Mouse (Mus musculus): ENCODE results near the gene Idnk. TPM values are rescaled to one million over a fixed set of nuclear protein-coding genes. Genes with fewer than 3 reads are reported as not detected.
A peak's percentile ranks its signal among the peaks of the same experiment; 100 is the strongest.
"Not testable (repeated sequence)": the region's sequence is repeated elsewhere in the genome, so short reads cannot be mapped to it uniquely, and the experiment has no call there.

The Idnk gene
- total RNA-seq, 2 experiments from 2014 or later, result 9.0 to 10.2 TPM

DNA sequence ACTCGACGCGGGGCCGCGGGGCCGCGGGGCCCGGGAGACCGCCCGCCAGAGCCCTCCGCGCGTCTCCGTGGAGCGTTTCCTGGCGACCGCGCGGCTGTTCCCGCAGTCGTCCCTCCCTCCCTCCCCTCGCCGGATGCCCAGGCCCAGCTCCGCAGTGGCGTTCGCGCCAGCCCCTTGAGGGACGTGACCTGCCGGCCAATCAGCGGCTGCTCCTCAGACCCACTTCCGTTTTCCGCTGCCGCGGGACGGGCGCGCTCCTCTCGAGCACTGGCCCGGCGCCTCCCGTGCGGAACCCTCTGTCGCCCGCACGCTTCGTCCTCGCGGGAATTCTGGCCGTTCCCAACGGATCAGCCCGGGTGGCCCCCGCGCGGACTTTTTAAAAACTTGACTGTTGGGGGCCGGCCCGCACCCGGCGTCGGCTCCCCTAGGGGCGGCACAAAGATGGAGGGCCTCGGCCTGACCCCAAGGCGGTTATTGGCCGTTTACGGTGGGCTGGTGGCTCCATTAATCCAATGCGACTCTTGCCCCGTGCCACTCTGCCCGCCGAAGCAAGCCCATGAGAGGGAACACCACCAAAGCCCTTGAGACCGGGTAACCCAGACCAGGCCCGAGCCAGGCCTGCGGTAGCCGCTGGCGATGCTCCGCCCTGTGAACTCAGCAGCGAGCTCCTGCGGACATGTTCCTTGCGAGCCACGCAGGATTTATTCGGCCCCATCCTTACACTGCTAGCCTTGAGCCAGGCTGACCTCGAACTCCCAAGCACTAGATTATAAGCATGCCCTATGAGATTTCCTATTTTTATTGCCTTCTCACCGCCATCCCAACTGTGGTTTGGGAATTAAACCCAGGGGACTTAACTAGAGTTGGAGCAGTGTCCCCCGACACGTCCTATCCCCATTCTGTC, 28.4 kb upstream of the Idnk start:
- intact Hi-C loops (cut with DNase I; ENCODE audit: low total_unique reads), result no loop called here
- peak; percentile 98 for DNase-seq

DNA sequence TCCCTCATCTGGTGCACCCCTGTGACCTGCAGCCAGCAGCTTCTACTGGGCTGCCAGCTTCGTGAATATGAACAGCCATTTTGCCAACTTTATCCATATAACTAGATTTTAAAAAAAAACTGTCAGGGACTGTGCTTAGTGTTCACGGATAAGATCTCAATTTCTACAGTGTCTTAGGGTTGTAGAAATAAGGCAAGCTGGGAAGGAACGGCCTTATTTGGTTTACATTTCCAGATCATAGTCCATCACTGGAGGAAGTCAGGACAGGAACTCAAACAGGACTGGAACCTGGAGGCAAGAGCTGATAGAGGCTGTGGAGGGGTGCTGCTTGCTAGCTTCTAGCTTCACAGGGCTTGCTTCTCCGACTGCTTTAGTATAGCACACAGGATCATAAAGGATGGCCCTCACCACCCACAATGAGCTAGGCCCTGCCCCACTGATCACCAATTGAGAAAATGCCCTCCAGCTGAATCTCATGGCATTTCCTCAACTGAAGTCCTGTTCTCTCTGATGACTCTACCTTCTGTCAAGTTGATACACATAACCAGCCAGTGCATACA, 27.7 kb upstream of the Idnk start:
- DNase-seq, result no peak

GRCm38 (mm10) chr13:58131692-58132091, 25.8 kb upstream of the Idnk start:
- DNase-seq, result no peak
- intact Hi-C loops (cut with DNase I; ENCODE audit: low total_unique reads), result no loop called here

More for the DNA sequence above, 27.7 kb upstream of the Idnk start:
- intact Hi-C loops (cut with DNase I; ENCODE audit: low total_unique reads), result no loop called here

- intact Hi-C loops (cut with DNase I; ENCODE audit: low total_unique reads); DNase-seq: not testable (repeated sequence)
Observed at GRCm38 (mm10) chr13:58146603-58147002, 10.8 kb upstream of the Idnk start.

GRCm38 (mm10) chr13:58147760-58148159, 9.7 kb upstream of the Idnk start:
- intact Hi-C loops (cut with DNase I; ENCODE audit: low total_unique reads), result no loop called here
- DNase-seq, result no peak

- DNase-seq, result no peak
- intact Hi-C loops (cut with DNase I; ENCODE audit: low total_unique reads), result no loop called here
Observed at GRCm38 (mm10) chr13:58148256-58148831, 9.1 kb upstream of the Idnk start.

DNA sequence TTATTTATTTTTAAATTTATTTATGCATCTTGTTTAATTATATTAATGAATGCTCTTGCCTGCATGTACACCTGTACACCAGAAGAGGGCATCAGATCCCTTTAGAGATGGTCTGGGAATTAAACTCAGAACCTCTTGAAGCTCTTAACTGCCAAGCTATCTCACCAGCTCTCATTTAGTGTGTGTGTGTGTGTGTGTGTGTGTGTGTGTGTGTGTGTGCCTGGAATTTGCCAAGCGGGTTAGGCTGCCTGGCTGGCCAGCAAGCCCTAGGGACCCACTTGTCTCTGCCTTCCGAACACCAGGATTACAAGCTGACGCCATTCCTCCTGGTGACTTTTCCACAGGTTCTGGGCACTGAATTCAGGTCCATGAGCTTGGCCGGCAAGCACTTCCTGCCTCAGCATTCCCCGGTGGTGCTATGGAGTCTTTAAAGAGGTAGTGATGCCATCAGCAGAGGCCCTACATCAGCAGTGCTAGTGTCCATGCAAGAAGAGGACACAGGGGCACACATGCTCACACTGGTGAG, 8.4 kb upstream of the Idnk start:
- intact Hi-C loops (cut with DNase I; ENCODE audit: low total_unique reads), result no loop called here
- DNase-seq, result no peak

DNA sequence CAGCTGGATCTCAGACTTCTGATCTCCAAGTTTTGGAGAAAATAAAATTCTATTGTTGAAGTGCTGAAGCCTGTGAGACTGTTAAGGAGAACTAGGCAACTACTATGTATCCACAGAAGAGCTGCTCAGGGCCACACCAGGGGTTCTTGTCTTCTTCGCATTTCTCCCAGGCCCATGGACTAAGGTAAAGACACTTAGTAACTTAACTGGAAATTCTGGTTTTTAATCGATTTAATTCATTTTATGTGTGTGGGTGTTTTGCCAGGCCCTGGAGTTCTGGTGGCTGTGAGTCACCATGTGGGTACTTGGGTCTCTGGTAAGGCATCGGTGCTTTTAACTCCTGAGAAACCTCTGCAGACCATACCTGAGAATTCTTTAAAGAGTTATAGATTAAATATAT, 7.8 kb upstream of the Idnk start:
- no peak for DNase-seq
- intact Hi-C loops (cut with DNase I; ENCODE audit: low total_unique reads), result loop anchor here (10.0 kb wide), 1 partner anchor 235 kb away; the partner anchor contains the start of gene 2210016F16Rik

- intact Hi-C loops (cut with DNase I; ENCODE audit: low total_unique reads), result loop anchor here (10.0 kb wide), 1 partner anchor 234 kb away; the partner anchor contains the start of gene 2210016F16Rik
- no peak for DNase-seq
Observed at GRCm38 (mm10) chr13:58150442-58150841, 7.0 kb upstream of the Idnk start.

DNA sequence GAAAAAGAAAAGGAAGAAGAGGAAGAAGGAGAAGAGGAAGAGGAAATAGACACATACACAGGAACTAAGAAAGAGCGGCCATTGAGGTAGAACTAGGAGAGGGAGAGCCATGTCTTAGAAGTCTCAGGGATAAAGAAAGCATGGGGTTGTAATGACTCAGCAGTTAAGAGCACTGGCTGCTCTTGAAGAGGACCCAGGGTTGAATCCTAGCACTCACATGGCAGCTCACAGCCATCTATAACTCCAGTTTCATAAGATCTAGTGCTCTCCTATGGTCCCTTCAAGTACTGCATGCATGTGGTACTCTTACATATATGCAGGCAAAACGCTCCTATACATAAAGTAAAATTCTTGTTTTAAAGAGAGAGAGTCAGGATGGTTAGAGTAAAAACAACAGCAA, 1.4 kb upstream of the Idnk start:
- DNase-seq, result no peak
- intact Hi-C loops (cut with DNase I; ENCODE audit: low total_unique reads), result loop anchor here (10.0 kb wide), 1 partner anchor 229 kb away; the partner anchor contains the start of gene 2210016F16Rik

DNA sequence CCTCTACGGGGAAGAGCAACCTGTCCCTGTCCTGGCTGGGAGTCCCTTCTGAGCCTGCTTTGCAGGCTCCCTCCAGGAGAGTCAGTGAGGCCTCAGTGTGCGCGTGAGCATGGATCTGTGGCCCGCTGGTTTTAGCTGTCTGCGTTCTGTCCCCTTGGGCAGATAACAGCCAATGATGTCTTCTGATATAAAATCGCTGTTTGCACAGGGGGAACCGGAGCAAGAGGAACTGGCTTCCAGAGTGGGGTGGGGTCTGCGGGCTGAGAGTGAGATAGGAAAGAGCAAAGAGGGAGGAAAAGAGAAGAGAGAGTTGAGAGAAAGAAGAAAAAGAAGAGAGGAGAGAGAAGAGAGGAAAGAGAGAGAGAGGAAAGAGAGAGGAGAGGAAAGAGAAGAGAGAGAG, 413 bp upstream of the Idnk start:
- intact Hi-C loops (cut with DNase I; ENCODE audit: low total_unique reads), result loop anchor here (10.0 kb wide), 1 partner anchor 228 kb away; the partner anchor contains the start of gene 2210016F16Rik
- DNase-seq, result no peak

GRCm38 (mm10) chr13:58158099-58158912, 857 bp downstream of the Idnk start:
- intact Hi-C loops (cut with DNase I; ENCODE audit: low total_unique reads), result loop anchor here (2.0 to 10.0 kb wide), 2 partner anchors 80 to 226 kb away; partner anchors contain the start of gene 2210016F16Rik
- DNase-seq, result peak; percentile 82

GRCm38 (mm10) chr13:58160761-58161160, 3.3 kb downstream of the Idnk start:
- no peak for DNase-seq
- intact Hi-C loops (cut with DNase I; ENCODE audit: low total_unique reads), result no loop called here

DNA sequence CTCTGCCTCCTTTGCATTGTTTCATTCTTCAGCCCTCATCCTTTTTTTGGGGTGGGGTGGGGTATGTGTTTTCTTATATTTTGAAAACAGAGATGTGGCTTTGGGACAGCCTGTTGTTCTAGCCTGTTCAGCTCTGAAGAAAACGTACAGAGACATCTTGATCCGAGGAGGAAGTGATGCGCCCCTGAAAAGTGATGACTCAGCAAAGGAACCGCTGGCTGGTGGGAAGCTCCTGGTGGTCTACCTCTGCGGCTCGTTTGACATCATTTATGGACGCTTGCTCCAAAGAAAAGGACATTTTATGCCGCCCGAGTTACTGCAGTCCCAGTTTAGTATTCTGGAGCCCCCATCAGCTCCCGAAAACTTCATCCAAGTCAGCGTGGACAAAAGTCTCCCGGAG, 5.9 kb downstream of the Idnk start:
- DNase-seq, result no peak
- intact Hi-C loops (cut with DNase I; ENCODE audit: low total_unique reads), result no loop called here

DNA sequence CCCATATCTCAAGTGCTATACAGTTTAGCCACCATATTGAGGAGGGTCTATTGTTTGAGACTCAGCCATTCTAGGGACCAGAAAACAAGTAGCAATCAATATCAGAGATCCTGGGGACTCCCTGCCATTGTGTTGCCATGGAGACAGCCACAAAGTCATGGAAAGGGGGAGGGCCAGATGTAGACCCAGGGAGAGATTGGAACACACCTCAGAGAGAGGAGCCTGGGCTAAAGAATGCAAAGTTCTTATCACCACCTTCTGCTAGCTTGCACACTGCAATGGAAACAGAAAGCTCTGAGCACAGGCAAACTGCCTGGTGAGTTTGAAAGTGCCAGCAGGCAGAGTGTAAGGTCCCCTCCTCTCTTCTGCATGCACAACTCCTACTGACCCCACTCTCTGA, 10.7 kb downstream of the Idnk start:
- no peak for DNase-seq
- intact Hi-C loops (cut with DNase I; ENCODE audit: low total_unique reads), result no loop called here

DNA sequence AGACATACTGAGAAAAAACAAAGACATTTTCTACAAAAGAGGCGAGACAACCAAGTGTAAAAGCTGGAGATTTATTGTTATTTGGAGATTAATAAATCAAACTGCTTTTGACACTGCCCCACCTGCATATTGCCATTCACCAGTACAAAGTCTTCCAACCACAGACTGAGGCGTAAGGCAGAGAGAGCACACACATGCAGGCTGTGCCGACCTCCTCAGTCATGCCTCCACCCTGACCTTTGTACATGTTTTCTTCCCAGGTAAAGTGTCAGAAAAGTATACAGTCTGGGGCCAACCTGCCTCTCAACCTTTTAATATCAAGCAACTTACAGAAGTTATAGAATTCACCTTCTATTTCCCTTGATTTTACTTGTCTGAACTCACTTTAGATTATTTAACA, 18.7 kb downstream of the Idnk start:
- intact Hi-C loops (cut with DNase I; ENCODE audit: low total_unique reads), result no loop called here
- DNase-seq, result no peak

DNA sequence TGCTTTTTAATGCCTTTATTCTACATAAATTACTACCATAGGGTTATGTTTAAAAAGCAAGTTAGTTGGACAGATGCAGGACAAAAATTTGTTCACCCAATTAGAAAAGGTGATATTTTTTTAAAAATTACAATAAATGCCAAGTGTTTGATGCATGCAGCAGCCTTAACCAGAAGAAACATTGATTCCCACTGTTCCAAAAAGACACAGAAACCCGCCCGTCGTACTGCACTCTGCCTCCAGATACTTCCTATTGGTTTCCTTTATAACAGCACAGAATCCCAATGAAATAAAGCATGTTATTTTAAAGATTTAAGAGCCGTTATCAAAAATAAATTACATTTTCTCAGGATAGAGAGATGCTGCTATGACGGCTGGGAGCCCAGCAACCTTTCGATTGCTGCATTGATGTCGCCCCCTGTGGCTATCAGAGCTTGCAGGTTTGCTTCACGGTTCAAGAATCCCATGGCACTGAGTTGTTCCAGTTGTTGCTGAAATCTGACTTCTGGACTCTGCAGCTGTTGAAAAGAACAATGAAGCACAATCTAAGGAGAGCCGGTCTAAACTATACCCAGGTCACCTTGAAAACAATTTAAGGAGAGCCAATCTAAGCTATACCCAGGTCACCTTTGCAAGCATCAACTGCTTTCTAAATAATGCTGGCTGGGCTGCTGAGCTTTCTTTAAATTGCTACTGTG, 20.2 kb downstream of the Idnk start:
- DNase-seq, result peak; percentile 99
- intact Hi-C loops (cut with DNase I; ENCODE audit: low total_unique reads), result no loop called here

GRCm38 (mm10) chr13:58181607-58182551, 24.4 kb downstream of the Idnk start:
- intact Hi-C loops (cut with DNase I; ENCODE audit: low total_unique reads), result no loop called here
- DNase-seq, result no peak
